Mouse (Mus musculus): ENCODE results near the gene Sft2d2. TPM values are rescaled to one million over a fixed set of nuclear protein-coding genes. Genes with fewer than 3 reads are reported as not detected.

The Sft2d2 gene
- total RNA-seq, 2 experiments from 2014 or later: 12.6 to 12.9 TPM

- DNase-seq (ENCODE audit: low spot score in 2 of 2): no peak
- intact Hi-C loops (cut with DNase I): no loop called here
These were observed 43.0 kb downstream of the Sft2d2 start for GRCm38 (mm10) chr1:165151216-165151615.

- DNase-seq (ENCODE audit: low spot score in 2 of 2): no peak
- intact Hi-C loops (cut with DNase I): no loop called here
These were observed 51.8 kb downstream of the Sft2d2 start for GRCm38 (mm10) chr1:165142343-165142916.

- intact Hi-C loops (cut with DNase I): no loop called here
- no peak for DNase-seq (ENCODE audit: low spot score in 2 of 2)
These were observed 54.0 kb downstream of the Sft2d2 start for GRCm38 (mm10) chr1:165140227-165140626.

- no peak for DNase-seq (ENCODE audit: low spot score in 2 of 2)
- intact Hi-C loops (cut with DNase I): no loop called here
These were observed 60.4 kb downstream of the Sft2d2 start for GRCm38 (mm10) chr1:165133858-165134257.

GRCm38 (mm10) chr1:165133279-165133678 is 61.0 kb downstream of the Sft2d2 start:
- intact Hi-C loops (cut with DNase I): no loop called here
- no peak for DNase-seq (ENCODE audit: low spot score in 2 of 2)

GRCm38 (mm10) chr1:165132187-165132877 is 61.9 kb downstream of the Sft2d2 start:
- DNase-seq (ENCODE audit: low spot score in 2 of 2): peak; percentile 87 to 92
- intact Hi-C loops (cut with DNase I): no loop called here

GRCm38 (mm10) chr1:165129573-165129972 is 64.7 kb downstream of the Sft2d2 start:
- DNase-seq (ENCODE audit: low spot score in 2 of 2): no peak
- intact Hi-C loops (cut with DNase I): no loop called here

Other genes with a start within 250 kb of the Sft2d2 start
- gene Tbx19, start 33.7 kb downstream of the Sft2d2 start, total RNA-seq (2021): not detected
- gene Tiprl, start 42.6 kb upstream of the Sft2d2 start, total RNA-seq (2021): 10 to 100 TPM; 59.0 to 60.6 TPM
- gene Gpr161, start 101.4 kb upstream of the Sft2d2 start, total RNA-seq (2021): 1 to 10 TPM; 7.5 to 8.6 TPM